Mouse (Mus musculus) layer of hippocampus, adult 9-11 months (tissue): ENCODE results near the gene Thap3.
"Not testable (repeated sequence)": the region's sequence is repeated elsewhere in the genome, so short reads cannot be mapped to it uniquely, and the experiment has no call there.

ENCODE experiments used
- DNase-seq: peaks from one replicate; pipeline ENCODE4 v3.0.0; 2022

Thap3 gene

DNA sequence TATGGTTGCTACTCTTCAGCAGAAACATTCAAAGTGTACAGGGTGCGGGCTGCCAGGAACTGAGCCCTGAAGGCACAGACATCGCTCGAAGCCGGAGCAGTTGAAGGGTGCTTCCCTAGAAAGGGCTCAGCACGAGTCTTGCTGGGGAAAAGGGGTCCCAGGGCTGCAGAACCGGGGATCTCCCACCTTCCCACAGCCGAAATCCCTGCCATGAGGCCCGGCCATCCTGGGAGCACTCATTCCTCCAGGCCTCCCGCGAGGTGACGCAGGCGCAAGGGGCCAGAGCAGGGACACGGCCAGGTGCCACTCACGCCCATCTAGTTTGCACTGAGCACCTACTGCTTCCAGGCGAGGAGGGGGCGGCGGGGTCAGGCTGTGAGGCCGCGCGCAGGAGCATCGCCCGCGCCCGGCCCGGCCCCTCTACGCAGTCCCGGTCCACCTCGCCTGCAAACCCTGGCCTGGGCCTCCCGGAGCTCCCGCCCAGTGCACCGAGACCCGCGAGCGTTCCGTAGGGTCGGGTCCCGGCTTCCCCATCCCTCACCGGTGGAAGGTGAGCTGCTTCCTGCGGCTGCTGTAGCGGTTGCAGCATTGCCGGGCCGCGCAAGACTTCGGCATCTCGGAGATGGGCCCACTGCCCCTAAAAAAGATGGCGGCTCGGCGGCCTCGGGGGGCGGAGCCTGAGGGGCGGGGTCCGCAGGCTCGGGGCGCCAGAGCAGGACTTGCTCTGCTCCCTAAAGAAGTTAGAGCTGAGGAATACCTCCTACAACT lies at the start of gene Thap3:
Gene Thap3 (minus strand): TSS at position 656 of the 768 bp plus-strand sequence.
- DNase-seq: peak; percentile 67

GRCm38 (mm10) chr4:152038225-152038984 lies 49.6 kb upstream of the Thap3 start, which contains the start of gene Tas1r1:
Tas1r1 (minus strand) TSS chr4:152038568.
- no peak for DNase-seq

DNA sequence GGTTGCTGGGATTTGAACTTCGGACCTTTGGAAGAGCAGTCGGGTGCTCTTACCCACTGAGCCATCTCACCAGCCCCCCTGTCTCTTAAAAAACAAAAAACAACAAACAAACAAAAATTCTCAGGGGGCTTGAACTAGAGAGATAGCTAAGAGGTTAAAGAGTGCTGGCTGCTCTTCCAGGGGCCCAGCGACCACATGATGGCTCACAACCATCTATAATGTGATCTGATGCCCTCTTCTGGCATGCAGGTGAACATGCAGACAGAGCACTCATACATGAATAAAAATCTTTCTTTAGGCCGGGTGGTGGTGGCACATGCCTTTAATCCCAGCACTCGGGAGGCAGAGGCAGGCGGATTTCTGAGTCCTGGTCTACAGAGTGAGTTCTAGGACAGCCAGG lies 47.7 kb upstream of the Thap3 start:
- DNase-seq: not testable (repeated sequence)

- DNase-seq: no peak
These were observed 44.1 kb upstream of the Thap3 start for GRCm38 (mm10) chr4:152032922-152033321.

DNA sequence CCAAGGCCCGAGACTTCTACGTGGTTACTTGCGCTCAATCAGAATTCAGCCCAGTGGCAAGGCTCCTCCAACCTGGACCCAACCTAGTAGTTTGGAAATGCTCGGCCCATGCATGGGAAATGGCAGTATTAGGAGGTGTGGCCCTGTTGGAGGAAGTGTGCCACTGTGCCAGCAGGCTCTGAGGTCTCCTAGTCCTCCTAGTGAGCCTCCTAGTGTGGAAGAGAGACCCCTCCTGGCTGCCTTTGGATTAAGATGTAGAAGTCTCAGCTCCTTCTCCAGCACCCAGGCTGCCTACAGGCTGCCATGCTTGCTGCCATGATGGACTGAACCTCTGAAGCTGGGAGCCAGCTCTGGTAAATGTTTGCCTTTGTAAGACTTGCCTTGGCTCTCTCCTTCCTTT lies 41.2 kb upstream of the Thap3 start:
- peak; percentile 16 for DNase-seq

DNA sequence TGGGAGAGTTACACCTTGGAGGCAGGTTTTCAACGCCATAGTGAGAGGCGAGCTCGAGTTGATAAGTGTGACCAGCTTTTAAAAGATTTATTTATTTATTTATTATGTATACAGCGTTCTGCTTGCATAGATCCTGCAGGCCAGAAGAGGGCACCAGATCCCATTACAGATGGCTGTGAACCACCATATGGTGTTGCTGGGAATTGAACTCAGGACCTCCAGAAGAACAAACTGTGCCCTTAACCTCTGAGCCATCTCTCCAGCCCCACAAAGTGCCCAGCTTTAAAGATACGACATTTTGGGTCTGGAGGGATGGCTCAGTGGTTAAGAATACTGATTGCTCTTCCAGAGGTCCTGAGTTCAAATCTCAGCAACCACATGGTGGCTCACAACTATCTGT lies 40.3 kb upstream of the Thap3 start:
- DNase-seq: no peak

DNA sequence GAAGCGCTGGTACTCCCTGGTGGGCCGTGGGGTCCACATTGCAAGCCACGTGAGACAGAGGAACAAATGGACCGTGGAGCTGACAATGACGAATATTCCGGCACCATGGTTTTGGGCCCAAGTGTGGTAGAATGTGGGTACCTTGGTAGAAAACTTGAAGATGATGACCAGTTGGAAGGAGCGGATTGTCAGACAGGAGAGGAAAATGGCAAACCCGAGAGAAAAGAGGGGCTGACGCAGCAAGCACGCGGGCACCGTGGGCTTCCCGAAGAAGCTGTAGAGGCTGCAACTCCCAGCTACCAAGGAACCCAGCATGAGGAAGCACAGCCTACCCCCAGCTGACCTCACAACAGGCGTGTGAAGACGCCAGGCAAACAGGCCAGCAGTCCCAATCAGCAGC lies 39.7 kb upstream of the Thap3 start:
- DNase-seq: no peak

DNA sequence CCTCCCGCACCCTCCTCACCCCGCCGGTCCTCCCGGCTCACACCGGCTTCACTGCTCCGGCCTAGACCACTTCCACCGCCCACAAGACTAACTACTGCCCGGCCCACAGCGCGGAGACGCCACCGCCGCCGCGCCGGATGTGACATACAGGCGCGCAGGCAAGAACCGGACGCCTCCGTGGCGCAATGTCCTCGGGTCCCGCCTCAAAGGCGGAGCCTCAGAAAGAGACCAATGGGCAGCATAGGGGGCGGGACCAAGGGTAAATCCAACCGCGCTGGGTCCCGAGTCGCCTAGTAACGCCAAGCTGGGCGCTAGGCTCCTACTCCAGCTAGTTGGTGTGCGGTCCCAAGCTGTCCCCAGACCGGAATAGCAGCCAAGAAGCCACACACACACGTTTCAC lies 38.7 kb upstream of the Thap3 start, which contains the start of gene Zbtb48:
Gene Zbtb48 (minus strand): TSS at position 148 of the 400 bp plus-strand sequence.
- peak; percentile 98 for DNase-seq

DNA sequence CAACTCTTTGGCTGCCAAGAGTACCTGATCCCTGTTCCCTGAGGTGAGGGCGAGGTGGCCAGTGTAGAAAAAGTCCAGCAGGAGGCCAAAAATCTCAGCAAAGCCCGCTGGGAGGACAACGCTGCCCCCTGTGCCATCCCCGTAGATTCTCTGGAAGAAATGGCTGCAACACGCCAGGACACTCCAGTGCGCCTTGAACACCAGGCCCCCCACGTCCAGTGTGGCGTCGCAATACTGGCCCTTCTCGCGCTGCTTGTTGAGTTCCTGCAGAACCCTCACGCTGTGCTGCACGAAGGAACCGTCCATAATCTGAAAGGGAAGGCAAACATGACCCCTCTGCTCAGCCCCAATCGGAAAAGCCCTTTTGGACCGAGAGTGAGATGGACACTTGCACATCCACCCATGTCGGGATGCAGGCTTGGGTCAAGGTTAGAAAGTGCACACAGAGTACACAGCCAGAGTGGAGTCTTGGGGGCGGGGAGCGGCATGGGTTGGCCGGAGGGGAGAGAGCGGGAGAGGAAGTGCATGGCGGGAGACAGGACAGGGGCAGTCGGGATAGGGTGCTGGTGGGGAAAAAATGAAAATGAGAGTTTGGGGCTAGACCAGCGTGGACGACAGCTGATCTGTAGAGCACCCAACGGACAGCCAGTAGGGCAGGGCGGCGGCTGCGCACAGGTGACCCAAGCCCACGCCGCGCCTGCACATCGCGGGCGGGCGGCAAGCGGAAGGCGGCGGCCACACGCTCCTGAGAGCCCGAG lies 38.1 kb upstream of the Thap3 start:
- no peak for DNase-seq

GRCm38 (mm10) chr4:152024525-152024924 lies 35.7 kb upstream of the Thap3 start:
- no peak for DNase-seq

DNA sequence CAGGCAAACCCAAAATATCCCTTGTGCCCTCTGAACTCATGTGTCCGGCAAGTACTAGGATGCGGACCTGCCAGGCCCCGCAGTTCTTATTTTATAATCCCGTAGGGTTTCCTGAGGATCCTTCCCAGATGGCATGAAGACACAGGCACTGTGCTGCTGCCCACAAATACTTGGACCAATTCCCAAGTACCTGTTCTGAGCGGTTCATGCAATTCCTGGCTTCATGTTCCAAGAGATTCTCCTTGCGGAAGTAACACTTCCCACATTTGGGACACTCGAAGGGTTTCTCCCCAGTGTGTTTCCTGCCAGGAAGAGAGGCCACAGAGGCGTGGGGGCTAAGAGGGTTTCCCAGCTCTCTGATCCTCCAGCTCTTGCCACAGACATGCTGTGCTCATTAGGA lies 33.7 kb upstream of the Thap3 start:
- DNase-seq: no peak

GRCm38 (mm10) chr4:152021568-152022097 lies 32.8 kb upstream of the Thap3 start:
- no peak for DNase-seq

- DNase-seq: no peak
These were observed 31.2 kb upstream of the Thap3 start for GRCm38 (mm10) chr4:152020024-152020423.

- no peak for DNase-seq
These were observed 30.3 kb upstream of the Thap3 start for GRCm38 (mm10) chr4:152019073-152019472.

DNA sequence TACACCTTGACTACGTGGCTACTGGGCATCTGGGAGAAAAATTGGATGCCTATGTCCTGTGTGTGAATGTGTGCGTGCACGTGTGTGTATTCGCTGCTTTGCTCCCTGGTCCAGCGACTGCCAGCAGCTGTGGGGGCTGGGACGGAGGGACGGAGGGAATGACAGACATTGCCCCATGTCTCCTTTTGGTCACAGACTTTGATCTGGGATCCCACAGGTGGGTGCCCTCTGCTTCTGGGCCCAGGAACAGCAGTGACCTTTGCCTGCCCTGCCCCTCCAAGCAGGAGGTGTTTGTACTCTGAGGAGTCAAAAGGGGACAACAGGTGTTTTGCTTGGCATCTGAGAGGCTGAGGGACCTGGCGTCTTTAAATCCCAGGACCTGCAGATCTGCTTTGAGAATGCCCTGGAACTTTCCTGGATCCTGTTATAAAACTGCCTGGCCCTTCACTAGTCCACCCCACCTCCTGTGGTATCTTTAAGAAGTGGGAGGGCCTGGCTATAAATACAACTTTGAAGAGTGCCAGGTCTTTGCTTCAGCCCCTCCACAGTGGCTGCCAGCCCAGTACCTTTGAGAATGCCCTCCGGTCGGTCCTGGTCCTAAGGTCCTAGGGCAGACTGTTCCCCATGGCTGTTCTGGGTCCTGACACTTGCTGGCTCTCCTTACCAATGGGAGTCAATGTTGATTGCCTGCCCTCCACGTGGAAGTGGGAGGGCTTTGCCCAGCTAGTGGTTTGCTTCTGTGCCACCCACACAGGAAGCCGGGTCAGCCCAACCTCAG lies 24.4 kb upstream of the Thap3 start:
- no peak for DNase-seq

DNA sequence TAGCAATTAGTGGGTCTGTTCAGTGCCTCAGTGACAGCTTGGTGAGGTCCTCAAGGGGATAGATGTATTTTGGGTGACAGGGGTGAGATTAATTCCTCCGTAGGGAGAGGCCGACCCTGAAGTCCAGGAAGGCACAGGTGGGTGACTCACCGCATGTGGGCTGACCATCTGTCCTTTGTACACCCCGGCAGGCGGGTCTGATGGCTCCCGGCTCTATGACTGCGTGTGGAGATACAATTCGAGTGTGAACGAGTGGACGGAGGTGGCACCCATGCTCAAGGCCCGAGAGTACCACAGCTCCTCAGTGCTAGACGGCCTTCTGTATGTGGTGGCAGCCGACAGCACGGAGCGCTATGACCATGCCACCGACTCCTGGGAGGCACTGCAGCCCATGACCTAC lies 23.3 kb upstream of the Thap3 start:
- DNase-seq: no peak

DNA sequence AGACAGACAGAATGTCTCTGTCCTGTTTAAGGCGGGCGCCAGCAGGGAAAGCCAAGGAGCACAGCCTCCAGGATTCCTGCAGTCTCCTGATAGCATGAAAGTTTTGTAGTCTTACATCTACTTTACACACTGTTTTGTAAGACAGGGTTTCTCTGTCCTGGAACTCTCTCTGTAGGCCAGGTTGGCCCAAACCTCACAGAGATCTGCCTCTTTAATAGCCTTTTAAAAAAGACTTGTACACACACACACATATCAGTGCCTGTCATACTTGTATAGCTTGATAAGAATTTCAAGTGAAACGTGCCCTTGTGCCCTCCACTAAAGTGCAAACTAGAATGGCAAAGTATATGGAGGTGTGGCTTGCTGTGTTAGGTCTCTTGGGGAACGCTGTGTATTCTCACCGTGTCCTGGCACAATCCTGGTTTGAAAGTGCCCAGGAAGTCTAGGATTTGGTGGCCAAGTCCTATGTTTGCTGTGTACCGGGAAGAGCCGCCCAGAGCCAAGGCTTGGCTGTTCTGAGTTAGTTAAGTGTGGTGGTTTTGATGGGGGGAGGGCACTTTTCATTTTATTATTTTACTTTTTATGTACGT lies 22.5 kb upstream of the Thap3 start:
- no peak for DNase-seq

DNA sequence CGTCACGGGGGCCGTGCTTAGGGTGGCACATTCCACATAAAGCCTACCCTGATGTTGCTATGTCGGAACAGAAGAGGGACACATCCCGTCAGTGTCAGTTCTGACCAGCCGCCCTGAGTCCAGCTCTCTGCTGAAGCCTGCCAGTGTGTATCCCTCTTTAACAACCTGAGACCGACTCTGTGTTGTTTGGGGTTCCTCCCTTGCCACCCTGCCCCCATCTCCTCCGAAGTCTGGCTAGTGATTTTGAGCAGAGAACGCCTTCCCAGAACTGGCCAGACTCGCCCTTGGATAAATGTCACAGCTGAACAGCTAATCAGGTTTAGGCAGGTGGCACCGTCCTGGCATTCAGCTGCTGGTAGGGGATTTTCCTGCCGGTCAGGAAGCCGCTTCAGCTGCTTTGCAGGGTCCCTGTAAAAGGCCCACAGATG lies 21.9 kb upstream of the Thap3 start:
- no peak for DNase-seq

- DNase-seq: peak; percentile 38
These were observed 21.4 kb upstream of the Thap3 start for GRCm38 (mm10) chr4:152010091-152010706.

- peak; percentile 80 for DNase-seq
These were observed 20.6 kb upstream of the Thap3 start for GRCm38 (mm10) chr4:152009076-152010051.
